Mouse (Mus musculus) forebrain, embryonic 11.5 days (tissue): ENCODE data around the gene Tectb. TPM values are rescaled to one million over a fixed set of nuclear protein-coding genes. Genes with fewer than 3 reads are reported as not detected.

Source experiments
- ATAC-seq: fragments of 200-750 bp; cut with Nextera tagmentation; replicated peaks from 2 replicates; pipeline ENCODE4 v1.8.0; 2017; ENCODE audit warnings: moderate TSS enrichment; ENCODE audit not compliant: low FRiP score
- DNase-seq: peaks from one replicate; pipeline ENCODE4 v3.0.0-alpha.2; 2017; ENCODE audit warnings: low spot score
- H3K27ac ChIP-seq: fragments of 300-500 bp; sonication (generic); 2 replicates; pipeline ENCODE4 v1.5.1; 2014; ENCODE audit warnings: low read depth, low read length
- H3K27me3 ChIP-seq: fragments of 300-500 bp; sonication (generic); 2 replicates; pipeline ENCODE4 v1.6.1; 2014; ENCODE audit warnings: mild to moderate bottlenecking, low read length, mixed read lengths; ENCODE audit not compliant: control insufficient read depth, insufficient read depth
- H3K36me3 ChIP-seq: fragments of 300-500 bp; sonication (generic); 2 replicates; pipeline ENCODE4 v1.6.1; 2014; ENCODE audit warnings: mild to moderate bottlenecking, low read length, moderate library complexity, mixed read lengths; ENCODE audit not compliant: control insufficient read depth, insufficient read depth
- H3K4me1 ChIP-seq: fragments of 300-500 bp; sonication (generic); replicated peaks from 2 replicates; pipeline ENCODE4 v1.6.1; 2014; ENCODE audit warnings: low read length, mixed read lengths; ENCODE audit not compliant: control insufficient read depth, insufficient read depth
- H3K4me2 ChIP-seq: fragments of 300-500 bp; sonication (generic); 2 replicates; pipeline ENCODE4 v1.6.1; 2014; ENCODE audit warnings: low read depth, mild to moderate bottlenecking, low read length, moderate library complexity, mixed read lengths; ENCODE audit not compliant: severe bottlenecking
- H3K4me3 ChIP-seq: fragments of 300-500 bp; sonication (generic); 2 replicates; pipeline ENCODE4 v1.5.1; 2014; ENCODE audit warnings: low read depth, low read length
- H3K9ac ChIP-seq: fragments of 300-500 bp; sonication (generic); 2 replicates; pipeline ENCODE4 v1.6.1; 2014; ENCODE audit warnings: low read length
- H3K9me3 ChIP-seq: fragments of 300-500 bp; sonication (generic); 2 replicates; pipeline ENCODE4 v1.6.1; 2016; ENCODE audit warnings: low read length, mixed read lengths; ENCODE audit not compliant: control insufficient read depth
- WGBS: fragments of 180-500 bp; shearing (Covaris S2); extraction: QIAGEN DNeasy Blood & Tissue Kit; methylation state at CpG from one replicate; pipeline ENCODE4 v1.1.7; 2014; 5-methylcytosine and 5-hydroxymethylcytosine counted together
- polyA plus RNA-seq: library from polyadenylated mRNA; unstranded; fragments of >200 nt; fragmentation: Nextera tagmentation; extraction: Ambion mirVana; gene quantifications from 2 replicates; pipeline ENCODE4 v1.2.1, GENCODE M21; 2014

The Tectb gene
- polyA plus RNA-seq = not detected in 2 replicates

GRCm38 (mm10) chr19:55180433-55180832 lies at the start of gene Tectb:
TSS of gene Tectb (plus strand) at chr19:55180733.
- Histone ChIP-seq H3K4me1 (no peaks in the 10 kb centered on the region), H3K9ac (no peak within 1 kb of the TSS), H3K27ac (no peak within 1 kb of the TSS), H3K36me3 (no peaks in the 10 kb centered on the region), H3K9me3 (no peaks in the 10 kb centered on the region), H3K4me2 (no peak within 1 kb of the TSS), H3K4me3 (no peak within 1 kb of the TSS), H3K27me3 (no peaks in the 10 kb centered on the region)
- no peak for ATAC-seq
- WGBS = 81% methylated on average over 5 of the region's 5 CpGs
- DNase-seq = no peak

GRCm38 (mm10) chr19:55131747-55132146 lies 48.8 kb upstream of the Tectb start:
- no peak overlapping the region for H3K27ac ChIP-seq
- WGBS = 53% methylated on average over 1 of the region's 1 CpGs
- H3K4me2 ChIP-seq = no peak overlapping the region
- no peak for DNase-seq
- no peaks in the 10 kb centered on the region for H3K9me3 ChIP-seq
- no peak overlapping the region for H3K4me3 ChIP-seq
- no peaks in the 10 kb centered on the region for H3K27me3 ChIP-seq
- no peaks in the 10 kb centered on the region for H3K4me1 ChIP-seq
- H3K36me3 ChIP-seq = no peaks in the 10 kb centered on the region
- ATAC-seq = no peak
- H3K9ac ChIP-seq = no peak overlapping the region

GRCm38 (mm10) chr19:55132476-55132875 lies 48.1 kb upstream of the Tectb start:
- no peaks in the 10 kb centered on the region for H3K4me1 ChIP-seq
- ATAC-seq (no peak), DNase-seq (no peak)
- H3K4me3 ChIP-seq = no peak overlapping the region
- no peaks in the 10 kb centered on the region for H3K27me3 ChIP-seq
- WGBS = 79% methylated on average over 3 of the region's 3 CpGs
- no peak overlapping the region for H3K27ac ChIP-seq
- H3K9ac ChIP-seq = no peak overlapping the region
- no peaks in the 10 kb centered on the region for H3K9me3 ChIP-seq
- H3K4me2 ChIP-seq = no peak overlapping the region
- H3K36me3 ChIP-seq = no peaks in the 10 kb centered on the region

DNA sequence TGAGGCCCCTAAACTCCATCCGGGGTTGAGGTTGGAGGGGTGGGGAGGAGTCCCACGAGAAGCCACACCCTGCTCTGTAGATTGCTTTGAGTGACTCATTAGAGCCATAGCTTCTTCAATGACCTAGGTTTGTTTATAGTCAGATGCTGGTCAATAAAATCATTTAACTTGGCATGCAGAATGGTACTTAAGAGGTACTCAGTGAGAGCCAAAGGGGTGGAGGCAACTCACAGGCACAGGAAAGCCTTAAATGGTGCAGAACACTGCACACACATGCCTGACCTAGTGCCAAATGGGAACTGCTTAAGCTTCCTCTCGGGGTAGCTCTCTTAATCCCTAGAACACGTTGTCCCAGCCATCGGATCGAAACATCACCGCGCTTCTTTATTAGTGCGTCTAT lies 46.0 kb upstream of the Tectb start:
- no peaks in the 10 kb centered on the region for H3K9me3 ChIP-seq
- H3K27me3 ChIP-seq = no peaks in the 10 kb centered on the region
- no peak overlapping the region for H3K9ac ChIP-seq
- no peaks in the 10 kb centered on the region; the same call in 1 of the 2 replicates for H3K4me1 ChIP-seq
- 84% methylated on average over 9 of the region's 9 CpGs for WGBS
- H3K4me2 ChIP-seq = no peak overlapping the region
- H3K27ac ChIP-seq = no peak overlapping the region
- H3K36me3 ChIP-seq = no peaks in the 10 kb centered on the region
- ATAC-seq = no peak
- no peak overlapping the region for H3K4me3 ChIP-seq
- DNase-seq = no peak

DNA sequence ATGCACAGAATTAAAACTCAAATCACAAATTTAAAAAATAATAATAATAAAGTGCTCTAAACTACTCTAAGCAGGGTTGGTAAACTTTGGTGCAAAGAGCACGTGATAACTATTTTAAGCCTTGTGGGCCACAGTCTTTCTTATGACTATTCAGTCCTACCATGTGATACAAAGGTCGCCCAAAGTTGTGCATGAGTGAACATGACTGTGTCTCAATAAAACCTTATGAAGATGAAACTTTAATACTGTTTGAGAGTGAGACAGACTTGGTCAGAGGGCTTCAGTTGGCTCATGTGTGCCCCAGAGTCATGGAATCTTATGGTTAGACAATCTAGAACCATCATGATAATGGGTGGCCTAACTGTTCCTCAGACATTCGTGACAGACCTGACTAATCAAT lies 44.6 kb upstream of the Tectb start:
- ATAC-seq = no peak
- Histone ChIP-seq H3K9ac (no peak overlapping the region), H3K9me3 (no peaks in the 10 kb centered on the region), H3K4me3 (no peak overlapping the region), H3K4me2 (no peak overlapping the region), H3K4me1 (no peaks in the 10 kb centered on the region; the same call in 1 of the 2 replicates), H3K36me3 (no peaks in the 10 kb centered on the region), H3K27ac (no peak overlapping the region), H3K27me3 (no peaks in the 10 kb centered on the region)
- no peak for DNase-seq
- 86% methylated on average over 3 of the region's 3 CpGs for WGBS

- H3K4me2 ChIP-seq = no peak overlapping the region
These were observed 43.7 kb upstream of the Tectb start for GRCm38 (mm10) chr19:55136693-55137427.

DNA sequence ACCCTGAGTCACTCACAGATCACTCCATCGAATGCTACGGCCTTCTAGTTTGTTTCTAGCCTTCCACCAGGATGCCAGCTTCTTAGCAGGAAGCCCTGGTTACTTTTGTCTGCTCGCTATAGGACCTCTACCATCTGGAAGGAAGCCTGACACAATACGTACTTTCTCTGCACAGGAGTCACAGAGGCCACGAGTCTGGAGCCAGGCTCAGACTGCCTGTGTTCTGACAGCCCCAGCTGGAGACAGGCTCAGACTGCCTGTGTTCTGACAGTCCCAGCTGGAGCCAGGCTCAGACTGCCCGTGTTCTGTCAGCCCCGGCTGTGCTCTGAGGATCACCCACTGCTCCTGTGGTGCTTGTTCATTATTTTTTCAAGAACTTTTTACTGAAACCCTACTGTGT lies 42.6 kb upstream of the Tectb start:
- no peaks in the 10 kb centered on the region for H3K36me3 ChIP-seq
- no peak overlapping the region for H3K4me3 ChIP-seq
- H3K27ac ChIP-seq = no peak overlapping the region
- ATAC-seq = no peak
- H3K9me3 ChIP-seq = no peaks in the 10 kb centered on the region
- no peak overlapping the region for H3K4me2 ChIP-seq
- DNase-seq = no peak
- H3K27me3 ChIP-seq = no peaks in the 10 kb centered on the region
- 19% methylated on average over 7 of the region's 7 CpGs for WGBS
- H3K9ac ChIP-seq = no peak overlapping the region
- H3K4me1 ChIP-seq = peaks cover under 1% of the 10 kb centered on the region; the same call in 1 of the 2 replicates

More at GRCm38 (mm10) chr19:55136693-55137427, 43.7 kb upstream of the Tectb start:
- Histone ChIP-seq H3K4me3 (no peak overlapping the region), H3K27me3 (no peaks in the 10 kb centered on the region), H3K4me1 (no peaks in the 10 kb centered on the region; the same call in 1 of the 2 replicates), H3K36me3 (no peaks in the 10 kb centered on the region), H3K27ac (no peak overlapping the region), H3K9ac (no peak overlapping the region), H3K9me3 (no peaks in the 10 kb centered on the region)
- ATAC-seq = no peak
- WGBS = 87% methylated on average over 4 of the region's 4 CpGs
- DNase-seq = no peak

DNA sequence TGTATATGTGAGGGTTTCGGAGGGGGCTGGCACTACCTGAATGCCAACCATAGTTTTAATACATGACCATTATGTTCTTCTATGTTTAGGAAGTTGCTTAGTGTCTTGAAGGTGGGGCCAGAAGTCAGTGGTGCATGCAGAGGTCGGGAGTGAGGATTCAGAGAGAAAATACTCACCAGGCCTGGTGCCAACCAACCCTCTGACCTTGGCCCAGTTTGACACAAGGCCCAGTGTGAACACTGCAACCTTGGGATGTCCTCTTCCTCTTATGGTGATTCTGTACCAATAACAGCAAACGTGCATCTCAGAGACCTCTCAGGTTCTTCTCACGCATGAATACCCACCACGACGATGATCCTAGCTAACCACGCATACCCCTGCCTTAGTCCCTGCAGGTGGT lies 42.0 kb upstream of the Tectb start:
- Histone ChIP-seq H3K9me3 (no peaks in the 10 kb centered on the region), H3K4me3 (no peak overlapping the region), H3K4me2 (no peak overlapping the region), H3K27ac (no peak overlapping the region), H3K36me3 (no peaks in the 10 kb centered on the region), H3K9ac (no peak overlapping the region), H3K27me3 (no peaks in the 10 kb centered on the region), H3K4me1 (peaks cover 5% of the 10 kb centered on the region; the same call in 1 of the 2 replicates)
- ATAC-seq (no peak), DNase-seq (no peak)
- WGBS = 77% methylated on average over 7 of the region's 7 CpGs

GRCm38 (mm10) chr19:55139301-55139700 lies 41.2 kb upstream of the Tectb start:
- Histone ChIP-seq H3K4me2 (no peak overlapping the region), H3K36me3 (no peaks in the 10 kb centered on the region), H3K4me3 (no peak overlapping the region), H3K4me1 (peaks cover 8% of the 10 kb centered on the region), H3K27me3 (no peaks in the 10 kb centered on the region), H3K9ac (no peak overlapping the region), H3K27ac (no peak overlapping the region), H3K9me3 (no peaks in the 10 kb centered on the region)
- no peak for DNase-seq
- ATAC-seq = no peak
- WGBS = 83% methylated on average over 7 of the region's 7 CpGs
